Mouse (Mus musculus) C2C12 (cell line): ENCODE measurements at regions not wholly inside any gene's neighbourhood (a gene's known extent, or its start where the extent isn't known, plus 50 kb on each side); places are given as distances from the start of the nearest gene placed in this dataset.

Experiments
- H3K27me3 ChIP-seq: one replicate; pipeline ENCODE4 v1.6.1; 2011; ENCODE audit not compliant: control insufficient read depth, insufficient read depth, insufficient read length
- H3K36me3 ChIP-seq: one replicate; pipeline ENCODE4 v1.6.1; 2011; ENCODE audit not compliant: control insufficient read depth, insufficient read depth
- H3K4me3 ChIP-seq: one replicate; pipeline ENCODE4 v1.5.1; 2011; ENCODE audit warnings: mild to moderate bottlenecking, control low read depth; ENCODE audit not compliant: poor library complexity, insufficient read depth, severe bottlenecking
- H3K79me2 ChIP-seq: one replicate; pipeline ENCODE4 v1.6.1; 2011; ENCODE audit not compliant: control insufficient read depth, insufficient read depth
- H3K79me3 ChIP-seq: one replicate; pipeline ENCODE4 v1.6.1; 2011; ENCODE audit warnings: low read depth, control low read depth
- H3ac ChIP-seq: one replicate; pipeline ENCODE3; 2011; ENCODE audit warnings: low read depth; ENCODE audit not compliant: control insufficient read depth, insufficient read length
- CEBPB ChIP-seq: IDR thresholded peaks from one replicate; pipeline ENCODE4 v1.6.1; 2011; ENCODE audit warnings: low read depth, mild to moderate bottlenecking, control low read depth, moderate library complexity
- CTCF ChIP-seq: IDR thresholded peaks from one replicate; pipeline ENCODE4 v1.5.1; 2011; ENCODE audit not compliant: control insufficient read depth, insufficient read depth, insufficient read length
- FOSL1 ChIP-seq: IDR thresholded peaks from one replicate; pipeline ENCODE4 v1.8.0; 2011; ENCODE audit warnings: mild to moderate bottlenecking, low read length; ENCODE audit not compliant: poor library complexity, insufficient read depth, severe bottlenecking
- MAX ChIP-seq: IDR thresholded peaks from one replicate; pipeline ENCODE4 v1.6.1; 2011; ENCODE audit warnings: mild to moderate bottlenecking, control low read depth
- MYOD1 ChIP-seq: IDR thresholded peaks from one replicate; pipeline ENCODE4 v1.6.1; 2011; ENCODE audit warnings: low read depth; ENCODE audit not compliant: control insufficient read depth, insufficient read length
- MYOG ChIP-seq: IDR thresholded peaks from one replicate; pipeline ENCODE4 v1.6.1; 2011; ENCODE audit not compliant: control insufficient read depth, insufficient read length; ENCODE audit errors: extremely low read depth
- USF1 ChIP-seq: IDR thresholded peaks from one replicate; pipeline ENCODE4 v1.6.1; 2011; ENCODE audit warnings: low read depth, mild to moderate bottlenecking, control low read depth, moderate library complexity

GRCm38 (mm10) chr3:21761219-21761600 is 315.2 kb upstream of the Tbl1xr1 start:
- H3K27me3 ChIP-seq: no peaks in the 10 kb centered on the region
- H3K79me2 ChIP-seq: no peaks in the 10 kb centered on the region
- H3K79me3 ChIP-seq: no peaks in the 10 kb centered on the region
- TF ChIP-seq USF1 (no peak), CEBPB (no peak), MYOD1 (no peak), MAX (no peak), FOSL1 (no peak), MYOG (no peak), CTCF (no peak)
- H3ac ChIP-seq: no peak overlapping the region
- H3K4me3 ChIP-seq: no peak overlapping the region
- no peaks in the 10 kb centered on the region for H3K36me3 ChIP-seq

- Histone ChIP-seq H3ac (no peak overlapping the region), H3K4me3 (no peak overlapping the region), H3K79me2 (no peaks in the 10 kb centered on the region), H3K79me3 (no peaks in the 10 kb centered on the region), H3K36me3 (no peaks in the 10 kb centered on the region), H3K27me3 (no peaks in the 10 kb centered on the region)
- no peak for TF ChIP-seq MAX
- no peak for TF ChIP-seq MYOD1
- no peak for TF ChIP-seq CTCF
- peak; percentile 95 for TF ChIP-seq CEBPB
These were observed 314.5 kb upstream of the Tbl1xr1 start for GRCm38 (mm10) chr3:21761909-21762308.

- no peaks in the 10 kb centered on the region for H3K27me3 ChIP-seq
- no peaks in the 10 kb centered on the region for H3K79me2 ChIP-seq
- no peak overlapping the region for H3K4me3 ChIP-seq
- no peak overlapping the region for H3ac ChIP-seq
- H3K79me3 ChIP-seq: no peaks in the 10 kb centered on the region
- TF ChIP-seq MAX (no peak), FOSL1 (no peak), CTCF (no peak), USF1 (no peak), CEBPB (no peak)
- no peaks in the 10 kb centered on the region for H3K36me3 ChIP-seq
These were observed 308.4 kb upstream of the Tbl1xr1 start for GRCm38 (mm10) chr3:21768081-21768480.

GRCm38 (mm10) chr3:21769920-21770547 is 306.4 kb upstream of the Tbl1xr1 start:
- Histone ChIP-seq H3K36me3 (no peaks in the 10 kb centered on the region), H3K79me2 (no peaks in the 10 kb centered on the region), H3ac (no peak overlapping the region), H3K27me3 (no peaks in the 10 kb centered on the region), H3K4me3 (no peak overlapping the region), H3K79me3 (no peaks in the 10 kb centered on the region)
- TF ChIP-seq MYOG: no peak
- no peak for TF ChIP-seq FOSL1
- no peak for TF ChIP-seq MYOD1
- no peak for TF ChIP-seq CEBPB
- no peak for TF ChIP-seq MAX
- TF ChIP-seq USF1: no peak
- no peak for TF ChIP-seq CTCF

- TF ChIP-seq CTCF (no peak), MAX (no peak), MYOG (no peak), USF1 (no peak), CEBPB (no peak), FOSL1 (no peak), MYOD1 (no peak)
These were observed 304.6 kb upstream of the Tbl1xr1 start for GRCm38 (mm10) chr3:21771752-21772298.

GRCm38 (mm10) chr3:21774172-21774842 is 302.1 kb upstream of the Tbl1xr1 start:
- H3ac ChIP-seq: no peak overlapping the region
- H3K27me3 ChIP-seq: no peaks in the 10 kb centered on the region
- no peak overlapping the region for H3K4me3 ChIP-seq
- TF ChIP-seq USF1: no peak
- TF ChIP-seq MAX: no peak
- TF ChIP-seq FOSL1: no peak
- no peaks in the 10 kb centered on the region for H3K79me3 ChIP-seq
- no peaks in the 10 kb centered on the region for H3K79me2 ChIP-seq
- H3K36me3 ChIP-seq: no peaks in the 10 kb centered on the region

More at GRCm38 (mm10) chr3:21771752-21772298, 304.6 kb upstream of the Tbl1xr1 start:
- H3K79me3 ChIP-seq: no peaks in the 10 kb centered on the region
- H3K27me3 ChIP-seq: no peaks in the 10 kb centered on the region
- H3K36me3 ChIP-seq: no peaks in the 10 kb centered on the region
- no peak overlapping the region for H3K4me3 ChIP-seq
- H3ac ChIP-seq: no peak overlapping the region
- H3K79me2 ChIP-seq: no peaks in the 10 kb centered on the region
